Mouse (Mus musculus) left cerebral cortex, adult 18-20 months (tissue): ENCODE data around the gene Tpbpb. TPM values are rescaled to one million over a fixed set of nuclear protein-coding genes. Genes with fewer than 3 reads are reported as not detected.
"Not testable (repeated sequence)": the region's sequence is repeated elsewhere in the genome, so short reads cannot be mapped to it uniquely, and the experiment has no call there.

Experiments used
- DNase-seq, 2 experiments: peaks; one replicate each; pipeline ENCODE4 v3.0.0; 2021 to 2022; ENCODE audit warnings: low spot score in 2 of 2, mixed read lengths in 1 of 2
- long read RNA-seq, 2 experiments: library from polyadenylated mRNA; stranded (forward); transcript quantifications; one replicate each; pipeline ENCODE4 v2.0.0; 2021
- total RNA-seq, 2 experiments: library from RNA; stranded (reverse); gene quantifications; 2 replicates each; pipeline ENCODE4 v1.2.3; 2021

The Tpbpb gene
- total RNA-seq = not detected
- long read RNA-seq, experiment 1 = 0 reads
- long read RNA-seq, experiment 2 = 0 reads

DNA sequence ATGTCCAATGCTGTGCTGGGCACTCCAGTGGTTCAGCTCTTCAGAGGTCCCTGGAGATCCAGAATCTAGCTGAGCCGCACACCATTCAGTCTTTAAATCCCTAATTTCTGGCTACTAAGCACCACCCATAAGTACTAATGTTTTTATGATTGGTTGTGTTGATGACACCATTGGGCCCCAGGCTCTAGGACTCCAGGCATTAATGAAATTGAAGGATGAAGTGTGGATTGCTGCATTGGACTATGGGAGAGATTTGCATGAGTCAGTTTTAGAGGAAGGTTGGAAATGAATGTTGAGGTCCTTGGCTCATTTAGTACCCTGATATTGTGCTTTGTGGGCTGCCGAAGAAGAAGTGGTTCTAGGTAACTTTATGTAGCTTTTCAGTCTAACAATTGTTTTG is at the start of gene Tpbpb:
Tpbpb (minus strand) TSS at position 101 of the 400 bp plus-strand sequence.
- DNase-seq = not testable (repeated sequence)

- not testable (repeated sequence) for DNase-seq
These were observed 37.2 kb upstream of the Tpbpb start, which contains the start of gene Tpbpa for GRCm38 (mm10) chr13:60941884-60942283. TSS of gene Tpbpa (minus strand) at chr13:60941984.

- no peak for DNase-seq
These were observed 31.8 kb upstream of the Tpbpb start, which contains the start of the genes Gm49391 and Ctla2a for GRCm38 (mm10) chr13:60936500-60936901. TSS of gene Gm49391 (minus strand) at chr13:60936571. TSS of gene Ctla2a (minus strand) at chr13:60936625.

GRCm38 (mm10) chr13:60935490-60935889 is 30.8 kb upstream of the Tpbpb start, which contains the start of gene Gm49393:
TSS of gene Gm49393 (minus strand) at chr13:60935590.
- DNase-seq = not testable (repeated sequence)

GRCm38 (mm10) chr13:60897328-60897727 is 7.4 kb downstream of the Tpbpb start, which contains the start of gene Ctla2b:
TSS of gene Ctla2b (minus strand) at chr13:60897447.
- no peak for DNase-seq

DNA sequence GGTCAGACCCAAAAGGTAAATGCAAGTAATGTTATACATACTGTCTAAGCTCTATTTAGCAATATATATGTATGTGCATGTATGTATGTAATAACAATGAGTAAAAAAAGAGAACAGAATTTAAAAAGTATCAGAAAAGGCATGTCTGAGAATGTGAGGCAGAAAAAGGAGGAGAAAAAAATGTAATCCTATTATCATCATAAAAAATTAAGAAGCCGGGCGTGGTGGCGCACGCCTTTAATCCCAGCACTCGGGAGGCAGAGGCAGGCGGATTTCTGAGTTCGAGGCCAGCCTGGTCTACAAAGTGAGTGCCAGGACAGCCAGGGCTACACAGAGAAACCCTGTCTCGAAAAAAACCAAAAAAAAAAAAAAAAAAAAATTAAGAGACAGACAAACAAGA is 7.9 kb downstream of the Tpbpb start, which contains the start of gene Gm49392:
Gm49392 (minus strand) TSS at position 101 of the 400 bp plus-strand sequence.
- DNase-seq = not testable (repeated sequence)

- DNase-seq = no peak
These were observed 9.1 kb downstream of the Tpbpb start for GRCm38 (mm10) chr13:60895406-60896160.

GRCm38 (mm10) chr13:60892301-60892700 is 12.4 kb downstream of the Tpbpb start:
- no peak for DNase-seq

- DNase-seq = no peak
These were observed 40.4 kb downstream of the Tpbpb start, which contains the start of gene 4930486L24Rik for GRCm38 (mm10) chr13:60864281-60864680. TSS of gene 4930486L24Rik (minus strand) at chr13:60864475.

Other genes with a start within 250 kb of the Tpbpb start
- not detected for gene BC051665, start 118.5 kb downstream of the Tpbpb start, total RNA-seq
- gene Ctsll3, start 102.0 kb downstream of the Tpbpb start, total RNA-seq = not detected
- not detected for gene 4930486L24Rik, start 40.4 kb downstream of the Tpbpb start, total RNA-seq
- under 1 TPM in 1 of 2 experiments, not detected in 1; 0.51 TPM for gene Gm49392, start 8.0 kb downstream of the Tpbpb start, total RNA-seq
- 1 to 10 TPM; 1.9 to 2.2 TPM for gene Ctla2b, start 7.4 kb downstream of the Tpbpb start, total RNA-seq
- not detected for gene Gm49393, start 30.7 kb upstream of the Tpbpb start, total RNA-seq
- gene Gm49391, start 31.7 kb upstream of the Tpbpb start, total RNA-seq = under 1 TPM; 0.49 to 0.66 TPM
- 10 to 100 TPM; 15.6 to 17.2 TPM for gene Ctla2a, start 31.7 kb upstream of the Tpbpb start, total RNA-seq
- not detected for gene Tpbpa, start 37.1 kb upstream of the Tpbpb start, total RNA-seq
- gene Ctsj, start 101.1 kb upstream of the Tpbpb start, total RNA-seq = not detected
- gene Ctsq, start 135.8 kb upstream of the Tpbpb start, total RNA-seq = not detected